Mouse (Mus musculus) spleen, postnatal 10 days (tissue): ENCODE measurements around the gene Mrgprx1.

Experiments used
- DNase-seq, 2 experiments: peaks; one replicate each; pipeline ENCODE4 v3.0.0; 2021 to 2022; ENCODE audit warnings: low spot score in 2 of 2

The Mrgprx1 gene

GRCm38 (mm10) chr7:48027497-48027896 is at the start of gene Mrgprx1:
Gene Mrgprx1, minus strand, starts transcription at chr7:48027597.
- no peak for DNase-seq

- no peak for DNase-seq
Observed at GRCm38 (mm10) chr7:48075521-48075920, 48.1 kb upstream of the Mrgprx1 start.

- DNase-seq, result no peak
Observed at GRCm38 (mm10) chr7:48046475-48047185, 19.2 kb upstream of the Mrgprx1 start.

DNA sequence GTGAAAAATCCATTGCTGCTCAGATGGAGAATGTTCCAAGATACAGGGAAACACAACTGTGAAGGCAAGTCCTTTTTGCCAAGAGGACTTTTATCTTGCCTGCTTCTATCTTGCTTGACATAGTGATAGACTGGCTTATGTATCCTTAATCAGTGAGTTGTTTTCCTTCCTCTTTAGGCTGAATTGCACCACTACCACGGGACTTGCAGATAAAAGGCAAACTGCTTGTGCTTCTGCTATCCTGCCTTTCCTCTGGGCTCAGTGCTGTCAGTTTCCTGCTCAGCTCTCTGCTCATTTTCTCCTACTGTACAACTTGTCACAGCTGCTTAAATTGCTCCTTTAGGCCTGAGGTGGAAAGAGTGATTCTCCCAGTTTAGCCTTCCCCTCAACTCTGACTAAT is 16.6 kb upstream of the Mrgprx1 start:
- no peak for DNase-seq

GRCm38 (mm10) chr7:48017874-48018273 is 9.5 kb downstream of the Mrgprx1 start:
- DNase-seq, result no peak

DNA sequence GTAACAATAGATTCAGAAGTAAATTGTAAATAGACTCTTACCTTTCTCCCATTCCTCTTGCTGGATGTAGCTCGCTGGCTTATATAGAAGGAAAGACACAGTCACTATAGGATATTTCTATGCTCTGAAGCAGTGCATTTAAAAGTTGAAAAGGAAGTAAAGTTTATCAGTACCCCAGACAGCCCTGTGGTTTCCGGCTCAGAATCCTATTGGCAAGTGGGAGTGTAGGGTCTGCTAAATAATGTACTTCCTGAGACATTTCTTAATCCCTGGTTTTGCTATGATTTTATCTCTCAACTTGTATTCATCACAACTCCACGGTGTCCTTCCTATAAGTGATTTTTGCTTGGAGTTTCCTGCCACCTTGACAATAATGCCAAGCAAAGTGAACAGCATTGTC is 31.7 kb downstream of the Mrgprx1 start:
- DNase-seq, result no peak

DNA sequence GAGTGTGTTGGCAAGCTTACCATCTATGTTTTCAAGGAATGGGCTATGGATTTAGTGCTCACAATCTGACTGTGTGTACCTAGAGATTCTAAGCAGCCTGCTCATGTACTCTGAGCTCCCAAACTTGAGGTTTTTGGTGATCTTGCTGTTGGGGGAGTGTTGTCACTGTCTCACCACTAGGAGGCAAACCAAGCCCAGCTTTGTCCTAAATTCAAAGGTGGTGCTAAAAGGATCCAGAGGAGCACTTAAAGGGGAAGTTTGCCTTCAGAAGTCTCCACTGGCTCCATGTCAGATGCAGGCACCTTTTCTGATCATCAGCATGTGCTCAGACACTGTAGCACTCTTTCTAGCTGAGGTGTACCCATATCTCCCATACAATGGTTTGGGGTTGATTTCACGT is 40.6 kb downstream of the Mrgprx1 start:
- no peak for DNase-seq

DNA sequence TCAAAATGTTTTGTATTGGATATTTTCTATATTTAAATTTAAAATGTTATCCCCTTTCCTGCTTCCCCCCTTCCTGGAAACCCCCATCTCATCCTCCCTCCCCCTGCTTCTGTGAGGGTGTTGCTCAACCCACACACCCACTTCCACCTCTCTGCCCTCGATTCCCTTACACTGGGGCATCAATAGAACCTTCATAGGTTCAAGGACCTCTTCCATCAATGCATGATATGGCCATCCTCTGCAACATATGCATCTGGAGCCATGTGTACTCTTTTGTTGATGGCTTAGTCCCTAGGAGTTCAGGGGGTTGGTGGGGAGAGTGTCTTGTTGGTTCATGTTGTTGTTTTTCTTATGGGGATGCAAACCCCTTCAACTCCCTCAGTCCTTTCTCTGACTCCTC is 45.4 kb downstream of the Mrgprx1 start, which contains the start of gene Mrgpra4:
Gene Mrgpra4 (minus strand): TSS at position 101 of the 400 bp plus-strand sequence.
- no peak for DNase-seq
